Mouse (Mus musculus): ENCODE data around the gene Kcna3.

The Kcna3 gene

DNA sequence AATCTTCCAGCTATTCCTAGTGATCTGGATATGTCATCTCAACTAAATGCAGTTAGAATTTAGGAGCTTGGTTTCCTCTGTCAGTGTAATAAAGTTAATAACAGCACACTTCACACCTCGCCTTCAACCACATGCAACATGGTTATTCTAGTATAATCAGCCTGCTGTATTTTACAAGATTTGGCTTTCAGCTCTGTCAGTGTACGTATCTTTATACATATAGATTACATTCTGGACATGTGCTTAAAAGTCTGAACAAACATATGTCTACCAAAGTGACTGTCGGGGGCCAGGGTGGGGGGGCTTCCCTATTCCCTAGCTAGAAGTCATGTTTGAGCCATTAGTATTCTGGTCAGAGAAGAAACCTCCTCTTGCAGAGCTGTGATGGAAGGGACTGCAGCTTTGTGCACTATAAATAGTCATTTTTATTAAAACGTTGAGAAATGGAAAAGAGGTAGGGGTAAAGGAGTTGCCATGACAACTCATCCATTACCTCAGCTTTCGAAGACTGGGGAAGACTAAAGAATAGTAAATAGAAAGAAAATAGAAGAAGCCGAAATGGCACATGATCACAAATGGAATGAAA is 29.6 kb downstream of the Kcna3 start:
- DNase-seq (ENCODE audit: low read depth, low spot score) = no peak

GRCm38 (mm10) chr3:107066165-107066850 is 30.3 kb downstream of the Kcna3 start:
- no peak for DNase-seq (ENCODE audit: low read depth, low spot score)

DNA sequence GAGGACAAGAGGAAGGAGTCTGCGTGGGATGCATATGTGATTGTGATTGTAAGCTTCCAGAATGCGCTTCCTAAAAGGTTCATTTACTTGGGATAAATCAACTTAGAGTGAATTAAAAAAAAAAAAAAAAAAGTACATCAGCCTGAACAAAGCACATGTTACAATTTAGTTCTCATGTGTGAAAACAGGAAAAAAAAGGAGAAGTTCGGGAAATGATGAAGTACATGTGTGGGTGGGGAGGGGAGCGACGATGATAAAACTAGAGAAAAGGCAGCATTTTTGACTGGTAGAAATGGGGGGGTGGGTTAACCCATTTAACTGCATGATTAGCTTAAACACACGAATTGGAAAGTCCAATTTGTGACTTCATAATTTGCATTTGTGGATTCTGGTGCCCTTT is 31.3 kb downstream of the Kcna3 start:
- DNase-seq (ENCODE audit: low read depth, low spot score) = no peak

GRCm38 (mm10) chr3:107073863-107074262 is 37.9 kb downstream of the Kcna3 start:
- DNase-seq (ENCODE audit: low read depth, low spot score) = no peak

GRCm38 (mm10) chr3:107075705-107076104 is 39.7 kb downstream of the Kcna3 start:
- no peak for DNase-seq (ENCODE audit: low read depth, low spot score)

GRCm38 (mm10) chr3:107076658-107077057 is 40.7 kb downstream of the Kcna3 start:
- no peak for DNase-seq (ENCODE audit: low read depth, low spot score)

DNA sequence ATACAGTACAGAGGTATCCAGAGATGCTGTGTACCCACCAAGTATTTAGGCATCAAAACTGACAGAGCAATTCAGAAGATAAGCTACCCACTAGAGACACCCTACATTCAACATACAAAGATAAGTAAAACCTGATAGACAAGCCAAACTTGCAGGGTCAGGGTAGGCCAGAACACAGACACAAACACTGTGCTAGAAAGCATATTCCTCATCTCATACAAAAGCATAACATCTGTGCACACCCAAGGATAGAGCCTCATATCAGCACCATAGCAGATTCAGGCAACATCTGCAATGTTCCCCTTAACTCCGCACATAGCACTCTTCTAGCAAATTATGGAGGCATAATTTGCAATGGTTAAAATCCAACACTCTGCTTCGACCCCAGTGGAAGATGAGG is 41.1 kb downstream of the Kcna3 start:
- DNase-seq (ENCODE audit: low read depth, low spot score) = no peak

- DNase-seq (ENCODE audit: low read depth, low spot score) = no peak
Observed at GRCm38 (mm10) chr3:107080803-107081202, 44.8 kb downstream of the Kcna3 start.

DNA sequence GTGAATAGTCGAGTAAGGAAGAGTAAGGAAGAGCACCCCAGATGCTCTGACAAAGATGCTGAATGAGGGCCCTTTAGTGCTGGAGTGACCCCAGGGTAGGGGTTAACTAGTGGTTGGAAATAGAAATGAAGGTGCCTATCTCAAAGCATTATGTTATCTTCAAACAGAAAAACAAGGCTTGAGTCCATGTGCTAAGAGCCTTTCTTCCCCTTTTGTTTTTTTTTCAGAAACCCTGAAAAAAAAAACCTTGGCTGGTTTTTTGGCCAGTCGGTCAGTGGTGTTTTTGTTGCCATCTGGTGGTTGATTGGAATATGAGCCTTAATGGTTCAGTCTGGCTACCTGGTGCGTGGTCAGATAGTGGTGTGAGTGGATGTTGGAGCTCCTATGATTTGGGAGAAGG is 45.3 kb downstream of the Kcna3 start:
- DNase-seq (ENCODE audit: low read depth, low spot score) = peak; percentile 28

DNA sequence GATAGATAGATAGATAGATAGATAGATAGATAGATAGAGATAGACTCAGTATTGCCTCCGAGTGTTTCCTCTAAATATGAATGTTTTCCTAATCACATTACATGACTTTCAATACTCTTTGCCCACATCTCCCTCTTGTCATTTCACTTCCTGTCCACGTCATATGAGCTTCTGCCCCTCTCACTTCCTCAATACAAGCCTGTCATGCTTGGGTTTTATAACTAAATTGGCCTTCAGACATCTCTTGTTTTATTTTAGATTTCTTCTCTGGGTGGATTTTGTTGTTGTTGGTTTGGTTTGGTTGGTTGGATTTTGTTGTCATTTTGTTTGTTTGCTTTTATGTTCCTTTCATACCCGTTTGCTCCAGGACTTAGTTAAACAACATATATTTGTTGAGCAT is 48.6 kb downstream of the Kcna3 start:
- no peak for DNase-seq (ENCODE audit: low read depth, low spot score)

DNA sequence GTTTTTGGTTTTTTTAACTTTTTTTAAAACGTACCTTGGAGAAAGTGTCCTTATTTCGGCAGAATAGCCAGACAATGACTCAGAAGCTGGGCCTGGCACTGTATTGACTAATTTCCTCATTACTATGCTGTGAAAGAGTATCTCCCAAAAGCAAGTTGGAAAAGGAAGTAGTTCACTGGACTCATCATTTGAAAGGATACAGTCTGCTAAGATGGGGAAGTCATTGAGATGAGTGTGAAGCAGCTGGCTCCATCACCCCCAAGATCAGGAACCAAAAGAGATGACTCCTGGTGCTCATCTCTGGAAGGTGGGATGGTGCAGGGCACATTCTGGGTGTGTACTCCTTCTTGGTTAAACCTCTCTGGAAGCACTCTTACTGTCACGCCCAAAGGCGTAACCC is 51.4 kb downstream of the Kcna3 start:
- no peak for DNase-seq (ENCODE audit: low read depth, low spot score)
